Mouse (Mus musculus) neural tube, embryonic 12.5 days (tissue): ENCODE measurements at regions not wholly inside any gene's neighbourhood (a gene's known extent, or its start where the extent isn't known, plus 50 kb on each side); places are given as distances from the start of the nearest gene placed in this dataset.
A peak's percentile ranks its signal among the peaks of the same experiment; 100 is the strongest.

Source experiments
- ATAC-seq: fragments of 200-750 bp; cut with Nextera tagmentation; 2 replicates; pipeline ENCODE4 v1.8.0; 2017; ENCODE audit warnings: low read depth, mild to moderate bottlenecking, moderate TSS enrichment, moderate library complexity; ENCODE audit not compliant: low FRiP score
- H3K27ac ChIP-seq: fragments of 300-500 bp; sonication (generic); 2 replicates; pipeline ENCODE4 v1.5.1; 2016
- H3K27me3 ChIP-seq: fragments of 300-500 bp; sonication (generic); replicated peaks from 2 replicates; pipeline ENCODE4 v1.6.1; 2016; ENCODE audit warnings: mild to moderate bottlenecking
- H3K36me3 ChIP-seq: fragments of 300-500 bp; sonication (generic); 2 replicates; pipeline ENCODE4 v1.6.1; 2016; ENCODE audit warnings: mild to moderate bottlenecking
- H3K4me1 ChIP-seq: fragments of 300-500 bp; sonication (generic); 2 replicates; pipeline ENCODE4 v1.6.1; 2016
- H3K4me2 ChIP-seq: fragments of 300-500 bp; sonication (generic); replicated peaks from 2 replicates; pipeline ENCODE4 v1.6.1; 2016; ENCODE audit warnings: mild to moderate bottlenecking
- H3K4me3 ChIP-seq: fragments of 300-500 bp; sonication (generic); 2 replicates; pipeline ENCODE4 v1.5.1; 2016
- H3K9ac ChIP-seq: fragments of 300-500 bp; sonication (generic); 2 replicates; pipeline ENCODE4 v1.6.1; 2016; ENCODE audit warnings: mild to moderate bottlenecking
- H3K9me3 ChIP-seq: fragments of 300-500 bp; sonication (generic); 2 replicates; pipeline ENCODE4 v1.6.1; 2016; ENCODE audit warnings: mild to moderate bottlenecking
- WGBS: fragments of 180-500 bp; shearing (Covaris S2); methylation state at CpG from one replicate; pipeline ENCODE4 v1.1.7; 2016; 5-methylcytosine and 5-hydroxymethylcytosine counted together

DNA sequence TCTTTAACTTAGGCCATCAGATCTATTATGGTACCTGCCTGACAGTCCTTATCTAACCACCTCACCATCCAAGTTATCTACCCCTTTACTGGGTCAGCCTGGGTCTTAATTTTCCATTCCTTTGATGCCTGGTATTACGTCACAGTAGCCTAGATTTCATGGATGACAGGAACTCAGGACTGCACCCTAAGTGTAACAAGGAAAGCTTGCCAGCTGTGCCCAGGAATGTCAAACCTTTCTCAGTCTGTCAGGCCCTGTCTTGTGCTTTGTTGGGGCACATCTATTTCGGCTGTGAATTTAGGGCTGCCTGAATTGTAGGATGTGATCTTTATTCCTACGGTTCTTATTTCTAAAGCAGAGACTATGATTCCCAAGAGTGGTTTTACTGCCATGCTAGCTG, 94.6 kb upstream of the Arhgap5 start:
- 81% methylated on average over 3 of the region's 3 CpGs for WGBS
- H3K36me3 ChIP-seq, result no peaks in the 10 kb centered on the region
- no peaks in the 10 kb centered on the region for H3K27me3 ChIP-seq
- no peaks in the 10 kb centered on the region for H3K9me3 ChIP-seq
- no peak overlapping the region for H3K27ac ChIP-seq
- ATAC-seq, result no peak
- no peak overlapping the region for H3K4me3 ChIP-seq
- no peak overlapping the region for H3K9ac ChIP-seq
- 0 out of 2 replicates have a peak, but pooled peaks cover 8% of the 10 kb centered on the region for H3K4me1 ChIP-seq
- no peak overlapping the region for H3K4me2 ChIP-seq

DNA sequence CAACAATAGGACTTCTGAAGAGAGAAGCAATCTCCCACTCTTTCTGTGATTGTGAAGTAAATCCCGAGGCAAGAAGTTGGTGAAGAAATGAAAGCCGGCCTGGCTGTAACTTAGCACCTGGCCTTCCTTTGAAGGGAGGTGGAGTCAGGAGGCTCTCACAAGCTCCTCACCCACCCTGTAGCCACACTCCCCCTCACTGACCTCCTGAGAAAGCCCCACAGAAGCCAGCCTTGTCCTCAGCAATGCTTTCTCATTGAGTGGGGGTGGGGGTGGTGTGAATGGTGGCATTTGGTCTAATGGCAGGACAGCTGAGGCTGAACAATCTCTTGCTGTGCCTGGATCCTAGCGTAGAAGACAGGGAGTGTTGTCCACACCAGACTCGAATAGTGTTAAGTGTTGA, 91.6 kb upstream of the Arhgap5 start:
- ATAC-seq, result no peak
- 80% methylated on average over 4 of the region's 4 CpGs for WGBS
- H3K4me3 ChIP-seq, result no peak overlapping the region

DNA sequence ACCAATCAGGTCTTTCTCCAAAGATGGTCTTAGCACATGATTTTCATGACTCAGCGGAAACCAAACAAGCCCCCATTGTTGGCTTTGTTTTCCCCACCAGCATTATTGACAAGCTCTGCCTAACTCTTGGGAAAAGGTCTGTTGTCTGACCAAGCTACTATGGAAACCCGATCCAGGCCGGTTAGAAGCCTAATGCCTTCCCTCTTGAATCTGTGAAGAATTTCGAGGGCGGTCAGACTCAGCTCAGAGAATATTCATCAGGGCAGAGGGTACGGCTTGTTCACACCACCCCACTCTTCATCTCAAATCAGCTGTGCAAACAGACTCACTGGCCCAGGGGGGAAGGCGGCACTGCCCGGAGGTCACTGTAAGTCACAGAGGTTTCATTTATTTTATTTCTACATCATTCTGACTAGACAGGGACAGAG, 90.7 kb upstream of the Arhgap5 start:
- ATAC-seq, result peak; percentile 41; the same call in 1 of the 2 replicates
- no peak overlapping the region for H3K27ac ChIP-seq
- H3K27me3 ChIP-seq, result no peaks in the 10 kb centered on the region
- H3K4me3 ChIP-seq, result no peak overlapping the region
- H3K9me3 ChIP-seq, result peaks cover 3% of the 10 kb centered on the region; the same call in 1 of the 2 replicates
- WGBS, result 22% methylated on average over 8 of the region's 8 CpGs
- no peaks in the 10 kb centered on the region for H3K36me3 ChIP-seq
- H3K4me1 ChIP-seq, result 0 out of 2 replicates have a peak, but pooled peaks cover 8% of the 10 kb centered on the region
- H3K4me2 ChIP-seq, result peak overlapping the region; percentile 36; the same call in 1 of the 2 replicates
- H3K9ac ChIP-seq, result no peak overlapping the region

More for the DNA sequence above, 91.6 kb upstream of the Arhgap5 start:
- H3K4me2 ChIP-seq, result no peak overlapping the region
- H3K27ac ChIP-seq, result no peak overlapping the region
- peaks cover 3% of the 10 kb centered on the region; the same call in 1 of the 2 replicates for H3K9me3 ChIP-seq
- 0 out of 2 replicates have a peak, but pooled peaks cover 8% of the 10 kb centered on the region for H3K4me1 ChIP-seq
- H3K27me3 ChIP-seq, result no peaks in the 10 kb centered on the region
- no peaks in the 10 kb centered on the region for H3K36me3 ChIP-seq
- H3K9ac ChIP-seq, result no peak overlapping the region

DNA sequence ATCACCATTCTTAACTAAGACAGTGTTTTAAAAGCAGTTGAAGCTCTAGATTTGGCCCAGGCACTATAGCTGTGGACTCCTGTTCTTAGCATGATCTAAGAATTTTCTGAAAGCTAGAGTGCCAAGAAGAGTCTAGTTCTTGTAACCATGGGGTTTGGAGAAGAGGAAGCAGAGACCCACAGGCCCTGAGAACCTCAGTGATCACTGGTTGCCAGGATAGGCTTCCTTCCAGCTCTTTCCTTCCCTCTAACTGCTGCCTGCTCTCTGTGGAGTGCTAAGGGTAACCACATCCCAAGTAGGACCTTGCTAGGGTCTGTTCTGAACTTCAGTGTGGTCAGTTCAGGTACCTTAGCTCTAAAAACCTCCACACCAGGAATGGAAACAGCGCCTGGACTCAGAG, 81.0 kb upstream of the Arhgap5 start:
- Histone ChIP-seq H3K4me1 (no peaks in the 10 kb centered on the region), H3K27me3 (no peaks in the 10 kb centered on the region), H3K9me3 (no peaks in the 10 kb centered on the region), H3K27ac (no peak overlapping the region), H3K4me2 (no peak overlapping the region), H3K36me3 (no peaks in the 10 kb centered on the region), H3K4me3 (no peak overlapping the region), H3K9ac (no peak overlapping the region)
- 96% methylated on average over 1 of the region's 1 CpGs for WGBS
- no peak for ATAC-seq

GRCm38 (mm10) chr12:52424336-52425034, 79.3 kb upstream of the Arhgap5 start:
- Histone ChIP-seq H3K9ac (no peak overlapping the region), H3K4me3 (no peak overlapping the region), H3K27me3 (no peaks in the 10 kb centered on the region), H3K4me2 (no peak overlapping the region), H3K4me1 (no peaks in the 10 kb centered on the region), H3K36me3 (no peaks in the 10 kb centered on the region), H3K9me3 (no peaks in the 10 kb centered on the region), H3K27ac (no peak overlapping the region)
- 84% methylated on average over 3 of the region's 3 CpGs for WGBS
- no peak for ATAC-seq

DNA sequence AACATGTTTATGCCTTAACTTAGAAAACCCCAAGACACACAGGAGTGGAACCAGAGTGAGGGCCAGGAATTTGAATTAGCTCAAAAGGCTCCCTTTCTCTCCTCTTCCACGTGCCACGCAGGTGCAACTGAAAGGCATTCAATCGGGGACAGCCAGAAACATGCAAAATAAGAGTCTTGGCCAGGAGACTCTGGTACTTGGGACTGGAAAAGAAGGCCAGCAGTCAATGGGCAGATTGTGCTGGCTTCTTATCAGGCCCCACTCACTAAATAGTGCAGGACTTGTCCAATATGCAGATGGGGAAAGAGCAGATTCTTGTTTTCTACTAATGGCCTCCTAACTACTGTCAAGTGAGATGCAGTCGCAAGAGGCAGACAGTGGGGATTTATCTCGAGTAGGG, 73.8 kb upstream of the Arhgap5 start:
- Histone ChIP-seq H3K27ac (no peak overlapping the region), H3K9me3 (no peaks in the 10 kb centered on the region)
- 85% methylated on average over 5 of the region's 5 CpGs for WGBS

GRCm38 (mm10) chr12:52431933-52432332, 71.8 kb upstream of the Arhgap5 start:
- H3K36me3 ChIP-seq, result no peaks in the 10 kb centered on the region
- no peak overlapping the region for H3K4me3 ChIP-seq
- no peak overlapping the region for H3K9ac ChIP-seq
- no peaks in the 10 kb centered on the region for H3K27me3 ChIP-seq
- 92% methylated on average over 3 of the region's 3 CpGs for WGBS
- H3K4me1 ChIP-seq, result peaks cover 6% of the 10 kb centered on the region; the same call in 1 of the 2 replicates
- no peak for ATAC-seq
- H3K27ac ChIP-seq, result no peak overlapping the region
- no peak overlapping the region for H3K4me2 ChIP-seq
- H3K9me3 ChIP-seq, result no peaks in the 10 kb centered on the region

More for the DNA sequence above, 73.8 kb upstream of the Arhgap5 start:
- Histone ChIP-seq H3K36me3 (no peaks in the 10 kb centered on the region), H3K4me2 (no peak overlapping the region), H3K27me3 (no peaks in the 10 kb centered on the region), H3K9ac (no peak overlapping the region), H3K4me3 (no peak overlapping the region), H3K4me1 (no peaks in the 10 kb centered on the region)
- no peak for ATAC-seq

DNA sequence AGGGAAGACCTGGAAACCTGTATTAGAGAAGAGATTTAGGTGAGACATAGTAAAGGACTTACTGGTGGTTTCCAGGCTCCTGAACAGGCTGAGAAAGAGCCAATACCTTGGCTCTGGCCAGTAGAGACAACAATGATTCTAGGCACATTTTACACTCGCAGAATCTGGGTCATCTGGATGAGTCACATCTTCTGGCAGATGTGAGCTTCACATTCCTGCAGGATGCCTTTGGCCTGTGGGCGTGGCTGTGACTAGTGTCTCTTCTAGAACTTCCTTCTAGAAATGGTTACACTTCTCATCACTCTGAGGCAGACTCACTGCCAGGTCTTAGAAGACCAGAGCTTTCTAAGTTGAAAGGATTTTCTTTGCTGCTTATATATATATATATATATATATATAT, 69.8 kb upstream of the Arhgap5 start:
- Histone ChIP-seq H3K4me2 (no peak overlapping the region), H3K9me3 (no peaks in the 10 kb centered on the region), H3K36me3 (no peaks in the 10 kb centered on the region), H3K27me3 (no peaks in the 10 kb centered on the region), H3K27ac (no peak overlapping the region), H3K4me3 (no peak overlapping the region), H3K9ac (no peak overlapping the region), H3K4me1 (peaks cover 6% of the 10 kb centered on the region; the same call in 1 of the 2 replicates)
- WGBS, result 74% methylated on average over 2 of the region's 2 CpGs
- no peak for ATAC-seq

DNA sequence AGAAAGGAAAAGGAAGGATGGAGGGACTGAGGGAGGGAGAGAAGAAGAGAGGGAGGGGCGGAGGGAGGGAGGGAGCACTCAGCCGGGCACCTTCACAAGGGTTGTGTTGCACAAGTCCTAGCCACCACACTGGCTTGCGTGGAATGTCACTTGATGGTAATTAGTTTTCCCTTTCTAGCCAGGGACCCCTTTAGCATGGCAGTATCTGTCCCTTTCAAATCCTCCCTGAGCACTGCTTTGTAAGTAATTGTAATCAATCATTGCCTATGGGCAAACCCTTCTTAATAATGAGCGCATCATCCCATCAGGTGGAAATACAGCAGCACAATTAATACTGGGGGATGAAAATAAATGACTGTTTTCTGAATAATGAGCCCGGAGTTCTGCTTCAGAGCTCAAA, 68.5 kb upstream of the Arhgap5 start:
- H3K4me1 ChIP-seq, result peaks cover 6% of the 10 kb centered on the region; the same call in 1 of the 2 replicates
- H3K27ac ChIP-seq, result no peak overlapping the region
- H3K4me3 ChIP-seq, result no peak overlapping the region
- H3K9ac ChIP-seq, result no peak overlapping the region
- H3K4me2 ChIP-seq, result no peak overlapping the region; the same call in 1 of the 2 replicates
- peak; percentile 85 for ATAC-seq
- 53% methylated on average over 5 of the region's 5 CpGs for WGBS
- no peaks in the 10 kb centered on the region for H3K27me3 ChIP-seq
- H3K36me3 ChIP-seq, result no peaks in the 10 kb centered on the region
- no peaks in the 10 kb centered on the region for H3K9me3 ChIP-seq

GRCm38 (mm10) chr12:52435795-52436211, 68.0 kb upstream of the Arhgap5 start:
- WGBS, result 49% methylated on average over 16 of the region's 16 CpGs
- peak overlapping the region; percentile 7; the same call in 1 of the 2 replicates for H3K4me2 ChIP-seq
- H3K36me3 ChIP-seq, result no peaks in the 10 kb centered on the region
- no peak overlapping the region for H3K4me3 ChIP-seq
- no peaks in the 10 kb centered on the region for H3K27me3 ChIP-seq
- H3K9me3 ChIP-seq, result no peaks in the 10 kb centered on the region
- ATAC-seq, result peak; percentile 76
- H3K4me1 ChIP-seq, result peaks cover 6% of the 10 kb centered on the region; the same call in 1 of the 2 replicates
- H3K27ac ChIP-seq, result no peak overlapping the region
- H3K9ac ChIP-seq, result no peak overlapping the region

DNA sequence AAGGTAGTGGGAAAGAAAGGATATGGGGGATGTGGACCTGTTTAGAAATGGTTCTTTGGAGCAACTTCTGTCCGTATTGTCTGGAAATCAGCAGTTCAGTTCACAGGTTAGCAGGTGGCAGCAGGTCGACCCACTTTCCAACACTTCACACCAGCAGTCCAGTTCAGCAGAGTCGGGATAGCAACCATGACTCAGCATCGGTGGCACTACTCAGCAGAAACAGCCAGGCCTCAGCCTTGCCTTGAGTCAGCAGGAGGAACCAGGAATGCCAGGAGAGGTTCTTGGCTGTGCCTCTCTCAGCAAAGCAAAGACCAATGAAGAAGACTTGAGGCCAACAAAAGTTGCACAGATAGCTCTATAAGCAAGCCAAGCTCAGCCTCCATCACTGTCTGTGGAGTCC, 66.8 kb upstream of the Arhgap5 start:
- Histone ChIP-seq H3K4me1 (peaks cover 6% of the 10 kb centered on the region; the same call in 1 of the 2 replicates), H3K4me3 (no peak overlapping the region), H3K36me3 (no peaks in the 10 kb centered on the region), H3K4me2 (no peak overlapping the region), H3K27ac (no peak overlapping the region), H3K9ac (no peak overlapping the region), H3K27me3 (no peaks in the 10 kb centered on the region), H3K9me3 (no peaks in the 10 kb centered on the region)
- no peak for ATAC-seq
- WGBS, result 89% methylated on average over 4 of the region's 4 CpGs

DNA sequence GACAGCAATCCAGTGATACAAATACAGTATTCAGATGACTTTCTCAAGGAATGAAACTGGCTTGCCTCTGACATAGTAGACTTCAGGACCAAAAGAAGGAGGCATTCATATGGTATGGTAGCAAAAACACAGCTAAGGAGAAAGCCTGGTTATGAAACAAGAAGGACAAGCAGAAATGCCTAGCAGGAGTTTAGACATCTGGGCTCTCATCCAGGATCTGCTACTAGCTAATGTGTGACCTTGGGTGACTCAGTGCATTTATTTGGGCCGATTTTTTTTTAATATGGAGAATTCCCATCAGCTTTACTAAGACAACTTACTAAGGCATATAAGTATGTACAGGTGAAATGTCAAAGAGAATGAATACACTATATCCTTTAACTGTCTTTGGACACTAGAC, 64.5 kb upstream of the Arhgap5 start:
- Histone ChIP-seq H3K4me1 (peaks cover 6% of the 10 kb centered on the region; the same call in 1 of the 2 replicates), H3K36me3 (no peaks in the 10 kb centered on the region), H3K4me2 (no peak overlapping the region), H3K4me3 (no peak overlapping the region), H3K9ac (no peak overlapping the region), H3K27ac (no peak overlapping the region), H3K27me3 (no peaks in the 10 kb centered on the region), H3K9me3 (no peaks in the 10 kb centered on the region)
- no peak for ATAC-seq
- 87% methylated on average over 1 of the region's 1 CpGs for WGBS
